Mouse (Mus musculus): Measurements from ENCODE around the gene Serac1.
"Not testable (repeated sequence)": the region's sequence is repeated elsewhere in the genome, so short reads cannot be mapped to it uniquely, and the experiment has no call there.

The Serac1 gene

DNA sequence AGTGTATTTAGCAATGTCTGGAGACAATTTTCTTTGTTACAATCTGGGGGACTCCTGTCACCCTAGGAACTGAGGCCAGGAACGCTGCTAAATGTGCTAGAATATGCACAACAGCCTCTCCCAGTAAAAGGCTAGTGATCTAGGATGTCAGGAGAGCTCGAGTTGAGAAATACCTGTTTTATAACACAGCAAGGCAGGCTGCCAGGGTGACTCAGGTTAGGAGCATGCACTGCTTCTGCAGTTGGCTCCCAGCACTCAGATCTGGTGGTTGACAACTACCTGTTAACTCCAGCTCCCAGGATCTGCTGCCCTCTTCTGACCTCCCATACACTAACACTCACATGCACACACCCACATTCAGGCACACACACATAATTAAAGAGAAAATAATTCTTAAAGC is 13.5 kb downstream of the Serac1 start:
- no peak for DNase-seq (ENCODE audit: inconsistent ontology term)

DNA sequence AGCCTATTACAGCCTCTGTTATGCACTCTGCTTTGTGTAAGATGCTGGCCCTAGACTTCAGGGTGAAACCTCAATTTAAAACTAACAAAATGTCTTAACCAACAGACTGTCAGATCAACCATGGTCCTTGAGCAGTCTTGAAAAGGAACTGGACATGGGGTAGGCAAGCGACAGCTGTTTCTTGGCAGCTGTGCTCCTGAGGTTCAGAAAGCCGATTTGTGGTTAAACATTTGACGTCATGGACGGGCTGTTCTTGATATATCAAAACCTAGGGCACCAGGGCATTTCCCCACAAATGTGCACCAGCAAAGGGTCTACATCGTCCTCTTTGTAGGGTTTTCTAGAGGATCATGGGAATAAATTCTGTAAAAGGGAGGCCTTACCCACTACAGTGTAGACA is 16.0 kb downstream of the Serac1 start:
- no peak for DNase-seq (ENCODE audit: inconsistent ontology term)

DNA sequence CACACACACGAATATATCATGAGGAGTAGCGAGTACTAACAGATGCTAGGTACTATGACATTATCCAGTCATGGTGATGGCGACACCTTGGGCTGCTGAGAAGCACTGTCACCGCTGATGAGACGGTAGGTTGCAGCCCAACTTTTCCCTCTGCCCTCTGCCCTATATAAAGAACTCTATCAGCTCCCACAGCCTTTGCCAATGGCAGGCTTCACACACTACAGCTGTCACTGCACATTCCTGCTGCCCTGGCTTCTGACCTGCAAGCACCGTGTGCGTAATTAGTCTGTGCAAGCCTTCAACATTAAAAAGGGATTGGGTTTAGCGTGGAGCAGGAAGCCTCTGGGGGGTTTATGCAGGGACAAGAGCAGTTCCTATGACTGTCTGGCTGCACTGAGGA is 16.7 kb downstream of the Serac1 start:
- DNase-seq (ENCODE audit: inconsistent ontology term), result no peak

DNA sequence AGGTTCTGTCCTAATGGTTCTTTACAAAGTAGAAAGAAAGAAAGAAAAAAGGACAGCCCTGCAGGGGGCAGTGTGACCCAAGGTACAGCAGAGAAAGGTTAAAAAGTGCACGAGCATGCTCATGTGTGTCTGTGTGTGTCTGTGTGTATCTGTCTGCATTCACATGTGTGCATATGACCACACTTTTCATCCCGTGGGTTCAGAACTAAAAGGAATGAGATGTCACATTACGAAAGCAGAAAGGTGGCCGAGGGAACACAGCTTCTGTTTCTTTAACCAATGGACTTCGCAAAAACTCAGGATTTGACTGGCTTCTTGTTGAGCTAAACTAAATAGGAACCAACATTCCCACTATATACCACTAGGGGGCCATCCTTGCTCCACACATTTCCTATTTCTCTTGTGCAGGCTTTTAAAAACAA is 24.6 kb downstream of the Serac1 start:
- peak; percentile 62 for DNase-seq (ENCODE audit: inconsistent ontology term)

DNA sequence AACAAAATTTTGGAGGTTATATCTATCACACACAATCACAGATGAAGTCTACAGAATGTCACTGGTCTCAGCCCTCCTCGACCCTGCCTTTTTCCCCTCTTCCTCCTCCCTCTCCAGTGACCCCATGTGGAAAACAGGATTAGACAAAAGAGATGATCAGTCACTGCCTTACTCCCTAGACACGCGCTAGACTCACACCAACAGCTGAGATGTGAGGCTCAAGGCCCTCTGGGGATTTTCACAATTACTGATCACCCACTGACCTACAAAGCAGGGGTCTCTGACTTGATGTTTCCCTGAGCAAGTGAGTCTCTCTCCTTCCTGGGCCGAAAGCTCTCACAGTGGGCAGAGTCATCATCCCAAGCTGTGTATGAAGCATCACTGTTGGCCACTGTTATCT is 26.7 kb downstream of the Serac1 start:
- DNase-seq (ENCODE audit: inconsistent ontology term), result no peak

DNA sequence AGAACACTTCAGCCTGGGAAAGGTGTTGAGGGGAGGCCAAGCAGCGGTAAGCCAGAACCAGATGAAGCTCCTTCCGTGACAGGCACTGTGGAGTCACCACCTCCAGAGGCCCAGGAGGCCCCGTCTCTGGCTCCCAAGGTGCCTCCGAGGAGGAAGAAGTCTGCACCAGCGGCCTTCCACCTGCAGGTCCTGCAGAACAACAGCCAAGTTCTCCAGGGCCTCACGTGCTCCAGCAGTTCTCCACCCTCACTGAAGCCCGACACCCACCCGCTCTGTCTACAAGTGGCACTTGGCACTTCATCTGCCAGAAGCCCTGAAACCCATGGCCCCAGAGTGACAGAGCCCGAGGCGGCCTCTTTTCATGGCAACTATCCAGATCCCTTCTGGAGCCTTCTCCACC is 42.0 kb downstream of the Serac1 start:
- DNase-seq (ENCODE audit: inconsistent ontology term), result no peak

DNA sequence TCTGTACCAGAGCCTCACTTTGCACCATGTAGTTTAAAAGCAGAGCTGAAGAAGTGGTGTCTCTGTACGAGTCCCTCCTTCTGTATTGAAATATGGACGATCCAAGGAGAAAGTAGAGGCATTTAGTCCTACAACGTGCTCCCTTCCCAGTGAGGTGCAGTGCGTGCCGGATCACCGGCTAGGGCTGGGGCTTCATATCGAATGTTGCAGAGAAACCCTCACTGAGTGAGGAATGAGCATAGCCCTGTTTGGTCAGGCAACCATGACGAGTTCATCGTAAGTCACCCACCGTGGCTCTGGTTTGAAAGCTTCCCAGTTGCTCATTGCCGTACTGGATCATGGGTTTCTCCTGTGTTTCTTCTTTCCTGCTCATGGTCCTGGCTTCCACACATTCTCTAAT is 42.7 kb downstream of the Serac1 start:
- no peak for DNase-seq (ENCODE audit: inconsistent ontology term)

DNA sequence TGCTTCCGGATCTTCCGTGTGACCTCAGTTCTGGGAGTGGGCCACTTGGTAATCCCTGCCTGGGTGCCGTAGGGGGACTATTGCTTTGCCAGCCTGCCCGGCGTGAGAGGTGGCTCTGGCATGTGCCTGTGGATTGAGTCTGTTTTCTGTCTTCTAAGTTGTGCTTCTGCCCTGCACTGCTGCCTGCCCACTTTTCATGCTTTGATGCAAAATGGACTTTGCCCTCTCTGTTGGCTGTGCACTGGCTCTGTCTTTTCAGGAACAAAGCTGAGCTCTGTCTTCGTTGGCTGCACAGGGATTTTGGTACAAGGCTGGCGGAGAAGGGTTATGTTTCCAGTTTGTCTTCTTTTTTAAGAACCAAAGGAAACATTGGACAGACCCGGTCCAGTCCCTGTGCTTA is 43.1 kb downstream of the Serac1 start:
- no peak for DNase-seq (ENCODE audit: inconsistent ontology term)

DNA sequence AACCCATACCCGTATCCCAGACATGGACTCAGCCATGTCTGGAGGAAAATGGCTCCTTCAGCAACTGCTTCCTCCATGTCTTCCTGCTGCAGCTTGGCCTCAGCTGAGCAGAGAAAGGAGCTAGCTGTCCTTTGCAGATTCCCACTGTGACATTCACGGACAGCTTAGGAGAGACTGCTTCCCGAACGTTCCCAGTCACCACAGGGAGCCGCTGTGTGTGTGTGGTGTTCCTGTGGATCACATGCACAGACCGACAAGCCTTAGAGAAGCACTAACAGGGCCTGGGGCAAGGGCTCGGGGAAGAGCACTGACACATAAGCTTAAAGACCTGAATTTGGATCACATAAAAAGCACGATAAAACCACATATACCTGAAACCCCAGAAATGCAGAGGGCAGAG is 43.9 kb downstream of the Serac1 start:
- DNase-seq (ENCODE audit: inconsistent ontology term), result no peak

DNA sequence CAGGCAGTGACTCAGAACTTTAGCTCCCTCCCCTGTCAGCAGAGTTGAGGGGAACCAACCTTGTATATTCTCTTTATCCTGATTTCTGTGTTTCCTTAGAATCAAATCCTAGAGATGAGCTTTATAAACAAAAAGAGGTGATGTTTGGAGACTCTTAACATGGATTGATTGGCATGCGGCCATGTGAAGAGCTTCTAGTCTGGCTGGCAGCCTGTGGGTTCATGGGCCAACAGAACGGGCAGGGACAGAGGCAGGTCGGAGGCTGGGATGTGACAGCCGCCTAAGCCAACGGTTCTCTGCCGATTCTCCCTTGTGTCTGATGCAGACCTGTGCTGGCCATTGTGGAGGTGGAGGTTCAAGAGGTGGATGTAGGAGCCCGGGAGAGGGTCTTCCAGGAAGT is 53.7 kb downstream of the Serac1 start:
- no peak for DNase-seq (ENCODE audit: inconsistent ontology term)

DNA sequence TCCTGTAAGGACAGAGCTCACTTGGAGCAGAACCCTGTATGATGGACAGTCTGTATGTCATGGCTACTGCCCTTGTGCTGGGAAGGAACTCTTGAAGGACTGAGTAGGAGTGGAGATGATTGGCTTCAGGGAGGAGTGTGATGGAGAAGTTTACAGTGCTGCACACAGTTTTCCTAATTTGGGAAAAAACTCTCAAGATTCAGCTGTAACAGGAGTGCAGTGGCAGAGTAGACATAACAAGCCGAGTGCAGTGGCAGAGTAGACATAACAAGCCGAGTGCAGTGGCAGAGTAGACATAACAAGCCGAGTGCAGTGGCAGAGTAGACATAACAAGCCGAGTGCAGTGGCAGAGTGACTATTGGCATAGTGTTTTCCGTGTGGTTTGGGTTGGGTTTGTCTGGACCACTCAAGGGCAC is 58.2 kb downstream of the Serac1 start:
- not testable (repeated sequence) for DNase-seq (ENCODE audit: inconsistent ontology term)

DNA sequence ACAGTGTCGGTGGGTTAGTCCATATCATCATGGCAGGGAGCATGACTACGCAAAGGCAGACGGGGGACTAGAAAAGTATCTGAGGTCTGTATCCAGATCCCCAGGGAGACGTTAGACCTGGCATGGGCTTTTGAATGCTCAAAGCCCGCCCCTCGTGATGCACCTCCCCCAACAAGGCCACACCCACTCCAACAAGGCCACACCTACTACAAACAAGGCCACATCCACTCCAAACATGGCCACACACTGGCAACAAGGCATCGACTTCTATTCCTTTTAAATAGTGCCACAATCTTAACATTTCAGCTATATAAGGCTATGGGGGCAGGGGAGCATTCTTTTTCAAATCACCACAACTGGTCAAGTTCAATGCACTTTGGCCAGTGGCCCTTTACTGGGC is 58.9 kb downstream of the Serac1 start:
- no peak for DNase-seq (ENCODE audit: inconsistent ontology term)

DNA sequence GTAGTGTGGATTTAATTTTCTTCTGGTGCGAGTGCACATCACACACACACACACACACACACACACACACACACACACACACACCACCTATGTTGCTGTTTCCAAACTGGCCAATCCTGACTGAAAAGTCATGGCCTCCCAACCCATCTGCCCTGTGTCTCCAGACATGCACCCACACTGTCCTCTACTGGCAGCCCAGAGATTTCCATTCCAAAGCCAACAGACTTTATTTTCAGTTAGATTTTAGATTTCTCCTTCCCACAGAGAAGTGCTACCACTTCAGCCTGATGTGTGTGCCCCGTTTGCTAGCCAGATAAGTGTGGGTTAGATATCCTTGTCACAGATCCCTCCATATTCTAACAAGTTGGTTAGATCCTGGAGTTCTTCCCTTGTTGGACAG is 59.8 kb downstream of the Serac1 start:
- no peak for DNase-seq (ENCODE audit: inconsistent ontology term)

DNA sequence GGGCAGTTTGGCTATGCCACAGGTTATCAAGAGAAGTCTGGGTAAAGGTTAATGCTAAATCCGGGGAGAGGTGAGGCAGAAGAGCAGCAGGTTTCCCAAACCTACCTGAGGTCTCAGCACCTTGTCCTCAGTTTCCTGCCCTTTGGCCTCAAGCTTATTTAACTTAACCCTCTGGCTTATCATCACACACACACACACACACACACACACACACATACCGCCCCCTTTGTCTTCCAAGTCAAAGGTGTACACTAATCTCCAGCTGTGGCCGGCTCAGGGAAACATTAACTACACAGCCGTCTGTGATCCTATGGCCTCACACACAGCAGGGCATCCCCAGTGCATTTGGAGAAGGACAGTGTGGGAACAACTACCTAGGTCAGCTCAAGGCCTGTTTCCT is 61.2 kb downstream of the Serac1 start:
- DNase-seq (ENCODE audit: inconsistent ontology term), result no peak

DNA sequence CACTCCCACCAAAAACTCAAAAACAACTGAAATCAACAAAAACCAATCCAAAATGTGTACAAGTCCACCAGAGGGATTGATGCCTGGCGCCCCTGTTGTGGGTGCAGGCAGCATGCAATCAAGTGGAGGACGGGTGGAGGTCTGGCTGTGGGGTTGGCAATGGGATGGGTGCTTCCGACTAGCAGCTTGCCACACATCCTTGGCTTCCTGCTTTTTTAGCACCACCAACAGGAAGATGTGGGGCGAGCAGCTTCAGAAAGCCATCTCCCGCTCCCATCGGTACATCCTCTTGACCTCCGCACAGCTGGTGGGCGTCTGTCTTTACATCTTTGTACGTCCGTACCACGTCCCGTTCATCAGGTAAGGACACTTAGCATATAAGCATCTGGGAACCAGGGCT is 62.3 kb downstream of the Serac1 start:
- no peak for DNase-seq (ENCODE audit: inconsistent ontology term)

DNA sequence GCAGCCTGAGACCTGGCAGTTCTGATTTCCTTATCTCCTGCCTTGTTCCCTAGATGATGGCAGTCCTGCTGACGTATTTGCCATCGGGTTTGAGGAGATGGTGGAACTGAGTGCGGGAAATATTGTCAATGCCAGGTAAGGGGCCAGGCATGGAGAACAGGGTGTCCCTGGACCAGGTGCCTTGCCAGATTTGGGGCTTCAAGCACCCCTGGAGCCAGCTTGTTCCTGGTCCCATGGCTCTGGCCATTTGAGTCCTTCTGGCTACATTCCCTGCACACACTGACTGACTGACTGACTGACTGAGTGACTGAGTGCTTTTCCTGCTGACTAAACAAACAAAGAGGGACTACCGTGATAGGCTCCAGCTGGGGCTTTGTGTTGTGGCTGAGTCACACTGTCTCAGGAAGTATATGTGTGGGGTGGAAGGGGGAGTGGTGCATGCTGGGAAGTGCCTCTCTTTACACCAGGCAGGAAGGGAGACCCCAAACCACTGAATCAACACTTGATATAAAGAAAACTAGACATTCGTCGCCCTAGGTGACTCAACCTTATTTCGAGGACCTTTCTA is 63.2 kb downstream of the Serac1 start:
- peak; percentile 65 for DNase-seq (ENCODE audit: inconsistent ontology term)

DNA sequence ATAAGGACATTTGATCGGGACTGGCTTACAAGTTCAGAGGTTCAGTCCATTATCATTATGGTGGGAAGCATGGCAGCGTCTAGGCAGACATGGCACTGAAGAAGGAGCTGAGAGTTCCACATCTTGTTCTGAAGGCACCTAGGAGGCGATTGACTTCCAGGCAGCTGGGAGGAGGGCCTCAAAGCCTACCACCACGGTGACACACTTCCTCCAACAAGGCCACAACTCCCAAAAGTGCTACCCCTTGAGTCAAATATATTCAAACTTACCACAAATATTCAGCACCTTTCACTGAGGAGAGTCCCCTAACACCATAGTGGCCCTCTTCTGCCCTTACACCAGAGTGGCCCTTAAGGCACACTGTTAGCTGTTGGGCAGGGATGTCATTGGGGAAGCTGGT is 64.6 kb downstream of the Serac1 start:
- no peak for DNase-seq (ENCODE audit: inconsistent ontology term)

DNA sequence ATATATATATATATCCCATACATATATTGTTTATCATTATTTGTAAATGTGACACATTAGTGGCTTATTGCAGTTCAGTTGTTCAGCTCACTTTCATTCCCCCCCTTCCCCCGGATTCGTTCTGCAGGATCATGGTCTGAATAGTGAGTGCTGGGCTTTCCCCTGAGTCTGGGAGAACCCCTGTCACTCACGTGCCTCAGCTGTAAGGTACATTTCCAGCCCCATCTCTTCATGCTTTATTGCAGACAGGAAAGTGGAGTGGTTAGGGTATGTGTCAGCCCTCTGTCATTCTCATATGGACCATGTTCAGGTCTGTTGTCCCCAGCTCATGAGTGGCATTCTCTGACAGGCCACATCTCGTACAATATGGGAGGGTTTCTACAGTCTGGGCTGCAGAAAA is 66.5 kb downstream of the Serac1 start:
- DNase-seq (ENCODE audit: inconsistent ontology term), result no peak

DNA sequence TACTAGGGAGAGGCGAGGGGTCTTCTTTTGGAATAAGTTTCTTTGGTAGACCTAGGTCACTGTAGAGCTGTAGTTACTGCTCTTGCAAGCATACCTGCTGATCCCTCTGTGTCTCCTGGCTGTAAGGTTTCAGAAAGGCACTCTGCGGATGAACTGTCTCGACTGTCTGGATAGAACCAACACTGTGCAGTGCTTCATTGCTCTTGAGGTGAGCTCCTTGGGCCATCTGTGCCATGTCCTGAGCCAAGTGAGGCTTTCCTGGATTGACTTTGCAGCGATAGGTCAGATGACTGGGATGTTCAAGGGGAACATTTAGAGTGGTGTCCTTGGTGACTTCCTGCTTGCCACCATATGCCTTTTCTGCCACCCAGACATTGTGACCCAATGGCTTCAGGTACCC is 69.9 kb downstream of the Serac1 start:
- no peak for DNase-seq (ENCODE audit: inconsistent ontology term)

DNA sequence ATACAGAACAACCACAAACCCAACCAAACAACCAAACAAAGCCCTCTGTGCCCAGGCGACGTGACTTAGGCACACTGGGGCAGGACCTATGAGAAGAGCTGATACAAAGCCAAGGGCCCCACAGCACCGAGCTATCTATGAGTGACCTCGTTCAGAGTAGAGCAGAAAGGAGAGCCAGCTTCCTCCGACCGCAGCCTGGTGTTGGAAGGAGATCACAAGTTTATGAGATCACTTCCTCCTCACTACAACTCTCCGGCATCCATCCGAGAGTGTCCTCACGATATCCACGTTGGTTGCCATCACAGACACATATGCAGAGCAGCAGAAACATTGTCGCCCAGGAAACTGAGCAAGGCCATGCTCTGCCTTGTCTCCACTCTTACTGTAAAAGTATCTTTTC is 71.0 kb downstream of the Serac1 start:
- no peak for DNase-seq (ENCODE audit: inconsistent ontology term)

DNA sequence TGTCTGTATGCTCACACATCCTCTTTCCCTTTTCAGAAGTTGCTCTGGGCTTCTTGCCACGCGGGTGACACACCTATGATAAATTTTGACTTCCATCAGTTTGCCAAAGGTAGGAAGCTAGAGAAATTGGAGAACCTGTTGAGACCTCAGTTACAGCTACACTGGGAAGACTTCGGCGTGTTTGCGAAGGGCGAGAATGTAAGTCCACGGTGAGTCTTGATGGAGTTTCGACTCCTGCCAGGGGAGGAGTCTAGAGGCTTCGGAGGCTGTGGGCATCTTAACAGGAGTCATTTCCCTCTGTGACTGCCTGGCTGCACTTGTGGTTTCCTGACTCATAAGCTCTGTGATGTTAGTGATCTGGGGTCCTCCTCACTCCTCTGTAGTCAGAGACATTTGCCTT is 71.6 kb downstream of the Serac1 start:
- peak; percentile 52 for DNase-seq (ENCODE audit: inconsistent ontology term)

DNA sequence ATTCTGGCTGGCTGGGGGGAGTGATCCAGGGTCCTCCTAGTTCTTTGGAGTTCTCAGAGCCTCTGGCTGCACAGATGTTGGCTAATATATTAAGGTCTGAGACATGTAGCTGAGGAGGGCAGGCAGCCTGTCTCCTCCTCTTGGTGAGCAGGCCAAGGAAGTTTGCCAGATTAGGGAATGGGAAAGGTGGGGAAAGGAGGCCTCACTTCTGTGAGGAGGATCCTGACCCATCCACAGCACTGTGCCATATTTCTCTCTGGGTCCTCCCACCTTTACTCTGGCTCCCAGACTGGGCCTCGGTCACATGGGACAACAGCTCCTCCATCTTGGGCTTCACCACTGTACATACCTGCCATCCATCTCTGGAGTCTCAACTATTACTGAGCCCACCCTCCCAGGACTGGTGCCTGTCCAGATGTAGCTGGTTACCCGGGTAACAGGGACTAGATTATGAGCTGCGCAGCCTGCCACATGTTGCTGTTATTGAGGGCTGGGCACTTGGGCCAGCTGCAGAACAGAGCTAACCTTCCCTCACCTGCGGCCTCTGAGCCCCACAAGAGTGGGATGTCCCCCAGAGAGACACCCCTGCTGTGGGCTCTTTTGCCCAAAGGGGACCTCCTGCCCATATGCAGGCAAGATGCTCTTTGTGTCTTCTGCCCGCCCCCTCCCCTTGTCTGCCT is 72.3 kb downstream of the Serac1 start:
- no peak for DNase-seq (ENCODE audit: inconsistent ontology term)

DNA sequence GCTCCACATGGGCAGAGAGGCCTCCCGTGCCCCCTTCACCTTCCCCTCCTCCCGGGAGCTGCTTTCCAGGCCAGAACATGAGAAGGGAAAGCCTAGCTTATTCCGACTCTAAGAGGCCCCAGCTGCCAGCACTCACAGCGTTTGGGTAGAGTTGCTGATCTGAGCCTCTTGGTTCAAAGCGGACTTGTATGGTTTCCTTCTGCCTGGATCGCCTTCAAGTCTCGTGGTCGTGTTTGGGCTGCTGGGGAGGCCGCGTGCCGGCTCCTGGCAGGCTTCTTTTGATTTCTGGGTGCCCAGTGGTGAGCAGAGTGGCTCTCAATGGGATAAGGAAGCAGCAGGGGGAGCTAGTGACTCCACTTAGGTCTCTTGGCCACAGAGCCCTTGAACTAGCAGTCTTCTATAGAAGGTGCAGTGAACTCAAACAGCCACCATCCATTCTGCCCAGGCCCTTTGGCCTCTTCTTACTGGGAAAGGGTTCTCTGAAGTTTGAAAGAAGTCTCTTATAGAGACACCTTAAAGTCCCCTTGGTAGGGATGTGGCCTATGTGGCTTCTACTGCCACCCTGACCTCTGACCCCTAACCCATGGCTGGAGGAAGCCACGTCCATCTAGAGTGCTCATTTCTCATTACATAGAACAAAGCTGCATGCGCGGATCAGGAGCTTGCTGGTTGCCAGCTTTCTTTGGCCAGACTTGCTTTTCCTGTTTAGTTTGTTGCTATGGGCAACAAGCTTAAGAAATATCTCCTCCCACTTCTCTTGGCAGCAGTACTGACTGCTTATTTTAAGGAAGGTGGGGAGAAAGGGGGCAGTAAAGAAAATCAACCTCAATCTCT is 73.7 kb downstream of the Serac1 start:
- DNase-seq (ENCODE audit: inconsistent ontology term), result peak; percentile 51

All from Muller cell, postnatal 12 days (primary cell).